Mouse (Mus musculus) kidney, embryonic 15.5 days (tissue): ENCODE measurements around the gene Plrg1. TPM values are rescaled to one million over a fixed set of nuclear protein-coding genes. Genes with fewer than 3 reads are reported as not detected.

Experiments
- ATAC-seq: fragments of 200-750 bp; cut with Nextera tagmentation; replicated peaks from 2 replicates; pipeline ENCODE4 v1.8.0; 2017; ENCODE audit warnings: moderate TSS enrichment; ENCODE audit not compliant: low FRiP score
- H3K27ac ChIP-seq: fragments of 300-500 bp; sonication (generic); 2 replicates; pipeline ENCODE4 v1.5.1; 2015; ENCODE audit warnings: mild to moderate bottlenecking, inconsistent platforms
- H3K27me3 ChIP-seq: fragments of 300-500 bp; sonication (generic); 2 replicates; pipeline ENCODE4 v1.6.1; 2015; ENCODE audit warnings: inconsistent platforms
- H3K36me3 ChIP-seq: fragments of 300-500 bp; sonication (generic); 2 replicates; pipeline ENCODE4 v1.6.1; 2015; ENCODE audit warnings: inconsistent platforms
- H3K4me1 ChIP-seq: fragments of 300-500 bp; sonication (generic); 2 replicates; pipeline ENCODE4 v1.6.1; 2015; ENCODE audit warnings: inconsistent platforms
- H3K4me2 ChIP-seq: fragments of 300-500 bp; sonication (generic); 2 replicates; pipeline ENCODE4 v1.6.1; 2015; ENCODE audit warnings: moderate library complexity, mild to moderate bottlenecking, inconsistent platforms
- H3K4me3 ChIP-seq: fragments of 300-500 bp; sonication (generic); replicated peaks from 2 replicates; pipeline ENCODE4 v1.5.1; 2015; ENCODE audit warnings: mild to moderate bottlenecking, inconsistent platforms
- H3K9ac ChIP-seq: fragments of 300-500 bp; sonication (generic); 2 replicates; pipeline ENCODE4 v1.6.1; 2015; ENCODE audit warnings: mild to moderate bottlenecking, inconsistent platforms
- H3K9me3 ChIP-seq: fragments of 300-500 bp; sonication (generic); replicated peaks from 2 replicates; pipeline ENCODE4 v1.6.1; 2016; ENCODE audit warnings: inconsistent platforms
- WGBS: fragments of 180-500 bp; shearing (Covaris S2); methylation state at CpG from one replicate; pipeline ENCODE4 v1.1.7; 2015; ENCODE audit warnings: mixed read lengths; 5-methylcytosine and 5-hydroxymethylcytosine counted together
- polyA plus RNA-seq: library from polyadenylated mRNA; unstranded; fragments of >200 nt; fragmentation: Nextera tagmentation; extraction: Ambion mirVana; gene quantifications from 2 replicates; pipeline ENCODE4 v1.2.1, GENCODE M21; 2015

Plrg1 gene
- polyA plus RNA-seq, 1 experiment from 2014 or later = 99.6 TPM

GRCm38 (mm10) chr3:83027546-83028251 lies 27.6 kb upstream of the Plrg1 start:
- WGBS = 90% methylated on average over 9 of the region's 9 CpGs
- Histone ChIP-seq H3K4me2 (no peak overlapping the region), H3K27me3 (no peaks in the 10 kb centered on the region), H3K36me3 (no peaks in the 10 kb centered on the region), H3K27ac (no peak overlapping the region), H3K9ac (no peak overlapping the region), H3K9me3 (no peaks in the 10 kb centered on the region), H3K4me1 (0 out of 2 replicates have a peak, but pooled peaks cover 2% of the 10 kb centered on the region), H3K4me3 (no peak overlapping the region)
- ATAC-seq = no peak

DNA sequence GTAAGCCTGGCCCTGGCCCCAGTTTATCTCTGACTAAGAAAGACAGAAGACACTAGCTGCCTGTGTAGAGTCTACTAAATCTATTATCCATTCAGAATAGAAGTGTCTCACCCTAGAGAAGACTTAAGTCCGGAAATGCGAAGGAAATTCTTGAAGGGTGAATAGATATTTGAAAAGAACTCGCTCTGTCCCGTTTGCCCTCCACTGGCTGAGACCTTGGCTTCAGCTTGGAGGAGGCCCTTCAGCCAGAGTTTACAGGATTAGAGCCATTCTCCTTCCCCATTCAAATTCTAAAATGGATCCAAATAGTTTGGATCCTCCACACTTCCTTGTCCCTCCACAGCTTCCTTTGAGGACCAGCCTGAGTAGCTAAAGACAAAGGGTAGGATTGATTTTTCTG lies 25.0 kb upstream of the Plrg1 start:
- 91% methylated on average over 4 of the region's 4 CpGs for WGBS

DNA sequence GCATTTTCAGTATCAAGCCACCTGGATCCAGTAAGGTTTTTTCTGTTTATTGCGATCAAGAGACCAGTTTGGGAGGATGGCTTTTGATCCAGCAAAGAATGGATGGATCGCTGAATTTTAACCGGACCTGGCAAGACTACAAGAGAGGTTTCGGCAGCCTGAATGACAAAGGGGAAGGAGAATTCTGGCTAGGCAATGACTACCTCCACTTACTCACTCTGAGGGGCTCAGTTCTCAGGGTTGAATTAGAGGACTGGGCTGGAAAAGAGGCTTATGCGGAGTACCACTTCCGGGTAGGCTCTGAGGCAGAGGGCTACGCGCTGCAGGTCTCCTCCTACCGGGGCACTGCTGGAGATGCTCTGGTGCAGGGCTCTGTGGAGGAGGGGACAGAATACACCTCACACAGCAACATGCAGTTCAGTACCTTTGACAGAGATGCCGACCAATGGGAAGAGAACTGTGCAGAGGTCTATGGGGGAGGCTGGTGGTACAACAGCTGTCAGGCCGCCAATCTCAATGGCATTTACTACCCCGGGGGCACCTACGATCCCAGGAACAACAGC lies 22.5 kb upstream of the Plrg1 start:
- Histone ChIP-seq H3K36me3 (no peaks in the 10 kb centered on the region), H3K9me3 (no peaks in the 10 kb centered on the region), H3K4me2 (peak overlapping the region; percentile 29), H3K27me3 (0 out of 2 replicates have a peak, but pooled peaks cover 7% of the 10 kb centered on the region), H3K27ac (no peak overlapping the region), H3K4me3 (no peak overlapping the region), H3K9ac (no peak overlapping the region), H3K4me1 (no peaks in the 10 kb centered on the region)
- ATAC-seq = no peak
- WGBS = 46% methylated on average over 13 of the region's 13 CpGs

More for the DNA sequence above, 25.0 kb upstream of the Plrg1 start:
- Histone ChIP-seq H3K4me3 (no peak overlapping the region), H3K36me3 (no peaks in the 10 kb centered on the region), H3K27ac (no peak overlapping the region), H3K9ac (no peak overlapping the region), H3K4me1 (0 out of 2 replicates have a peak, but pooled peaks cover 2% of the 10 kb centered on the region), H3K27me3 (0 out of 2 replicates have a peak, but pooled peaks cover 7% of the 10 kb centered on the region), H3K9me3 (no peaks in the 10 kb centered on the region), H3K4me2 (no peak overlapping the region)
- no peak for ATAC-seq

DNA sequence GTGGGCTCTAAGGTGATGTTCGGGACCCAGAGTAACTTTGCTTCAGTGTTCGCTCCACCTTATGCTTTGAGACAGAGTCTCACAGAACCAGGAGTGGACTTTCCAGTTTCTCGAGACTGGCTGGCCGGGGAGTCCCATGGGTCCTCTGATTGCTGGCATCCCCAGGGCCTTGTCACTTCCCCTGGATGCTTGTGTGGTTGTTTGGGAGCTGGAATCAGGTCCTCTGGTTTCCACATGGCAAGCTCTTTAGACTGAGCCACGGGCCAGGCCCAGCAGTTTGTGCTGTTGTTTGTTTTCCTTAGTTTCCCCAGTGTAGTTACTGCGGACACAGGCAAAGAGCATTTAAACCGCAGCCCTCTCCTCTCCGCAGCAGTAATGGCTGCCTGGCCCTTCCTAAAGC lies 21.5 kb upstream of the Plrg1 start:
- Histone ChIP-seq H3K27me3 (0 out of 2 replicates have a peak, but pooled peaks cover 7% of the 10 kb centered on the region), H3K36me3 (no peaks in the 10 kb centered on the region), H3K4me2 (no peak overlapping the region), H3K9me3 (no peaks in the 10 kb centered on the region), H3K4me1 (no peaks in the 10 kb centered on the region), H3K4me3 (no peak overlapping the region), H3K9ac (no peak overlapping the region), H3K27ac (no peak overlapping the region)
- 80% methylated on average over 8 of the region's 8 CpGs for WGBS
- no peak for ATAC-seq

DNA sequence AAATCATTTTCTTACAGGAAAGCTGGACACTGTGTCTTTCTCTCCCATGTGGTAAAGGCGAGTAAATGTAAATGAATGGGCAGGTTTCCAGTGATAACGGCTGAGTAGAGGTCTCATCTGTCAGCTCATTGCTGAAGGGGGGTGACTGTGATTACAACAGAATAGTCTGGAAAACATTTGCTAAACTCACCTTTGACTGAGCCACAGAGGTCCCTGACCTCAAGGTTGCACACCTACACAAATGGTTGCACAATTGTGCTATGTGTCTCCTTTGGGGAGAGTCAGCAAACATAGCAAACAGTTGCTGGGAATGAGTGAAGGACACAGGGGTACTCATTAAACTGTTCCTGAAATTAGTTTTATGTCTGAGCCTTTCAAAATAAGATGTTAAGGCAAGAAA lies 16.5 kb upstream of the Plrg1 start:
- no peak for ATAC-seq
- Histone ChIP-seq H3K27me3 (0 out of 2 replicates have a peak, but pooled peaks cover 2% of the 10 kb centered on the region), H3K4me2 (no peak overlapping the region), H3K27ac (no peak overlapping the region), H3K36me3 (no peaks in the 10 kb centered on the region), H3K9ac (no peak overlapping the region), H3K9me3 (no peaks in the 10 kb centered on the region), H3K4me1 (no peaks in the 10 kb centered on the region), H3K4me3 (no peak overlapping the region)
- 75% methylated on average over 2 of the region's 2 CpGs for WGBS

DNA sequence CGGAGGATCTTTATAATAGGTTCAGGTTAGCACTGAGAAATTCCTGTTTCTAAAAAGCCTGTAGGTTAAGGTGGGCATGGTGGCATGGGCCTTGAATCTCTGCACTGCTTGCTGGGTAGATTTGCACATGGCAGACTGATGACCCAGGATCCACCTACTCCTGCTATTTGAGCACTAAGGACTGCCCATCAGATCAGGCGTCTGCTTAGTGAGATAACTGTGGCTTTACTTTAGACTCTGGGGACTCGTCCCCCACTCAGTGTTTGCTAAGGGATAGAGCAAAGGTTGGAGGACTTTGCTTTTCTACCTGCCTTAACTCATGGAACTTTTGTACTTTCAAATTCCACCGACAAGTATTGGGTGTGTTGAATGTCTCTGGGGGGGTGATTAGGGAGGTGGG lies 15.7 kb upstream of the Plrg1 start:
- no peaks in the 10 kb centered on the region for H3K9me3 ChIP-seq
- H3K27me3 ChIP-seq = no peaks in the 10 kb centered on the region
- no peak for ATAC-seq
- H3K27ac ChIP-seq = no peak overlapping the region
- H3K36me3 ChIP-seq = no peaks in the 10 kb centered on the region
- no peaks in the 10 kb centered on the region for H3K4me1 ChIP-seq
- H3K4me2 ChIP-seq = no peak overlapping the region
- no peak overlapping the region for H3K9ac ChIP-seq
- no peak overlapping the region for H3K4me3 ChIP-seq
- 66% methylated on average over 4 of the region's 4 CpGs for WGBS

DNA sequence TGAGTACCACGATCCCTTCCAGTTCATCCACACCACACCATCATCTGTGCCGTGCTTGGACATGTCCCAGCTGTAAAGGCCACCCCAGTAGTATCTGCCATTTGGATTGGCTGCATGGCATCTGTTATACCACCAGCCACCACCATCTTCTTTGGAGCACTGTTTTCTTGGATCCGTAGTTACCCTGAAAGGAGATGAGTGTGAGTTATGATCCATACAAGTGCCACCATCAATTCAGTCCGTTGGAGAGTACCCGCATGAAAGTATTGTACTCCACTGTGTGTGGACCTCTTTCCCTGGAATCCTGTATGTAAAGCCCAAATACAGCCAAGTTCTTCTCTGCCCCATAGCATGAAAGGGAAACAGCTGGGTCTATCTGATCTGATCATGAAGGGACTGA lies 12.9 kb upstream of the Plrg1 start:
- Histone ChIP-seq H3K27me3 (peaks cover 3% of the 10 kb centered on the region; the same call in 1 of the 2 replicates), H3K9ac (no peak overlapping the region), H3K9me3 (no peaks in the 10 kb centered on the region), H3K4me1 (no peaks in the 10 kb centered on the region), H3K4me2 (no peak overlapping the region), H3K27ac (no peak overlapping the region), H3K4me3 (no peak overlapping the region), H3K36me3 (no peaks in the 10 kb centered on the region)
- WGBS = 85% methylated on average over 5 of the region's 5 CpGs
- ATAC-seq = no peak

DNA sequence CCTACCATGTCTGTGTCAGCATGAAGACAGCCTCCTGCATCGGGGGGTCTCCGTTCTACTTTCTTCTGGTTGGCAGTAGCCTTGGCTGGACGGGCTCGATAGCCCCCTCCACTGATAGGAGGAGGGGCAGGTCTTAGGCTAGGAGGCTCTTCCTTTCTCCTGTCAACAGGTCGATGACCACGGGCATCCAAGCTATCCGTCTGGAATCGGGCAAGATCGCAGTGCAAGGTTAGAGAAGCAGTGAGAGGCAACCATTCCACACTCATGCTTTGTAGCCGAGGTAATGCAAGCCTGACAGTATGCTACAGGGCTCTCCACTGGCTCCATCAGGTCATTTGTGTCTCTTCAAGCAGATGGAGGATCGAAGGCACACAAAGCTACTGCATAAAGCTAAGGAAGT lies 8.7 kb upstream of the Plrg1 start:
- H3K4me1 ChIP-seq = no peaks in the 10 kb centered on the region
- H3K27ac ChIP-seq = no peak overlapping the region
- H3K4me3 ChIP-seq = no peak overlapping the region
- WGBS = 85% methylated on average over 11 of the region's 11 CpGs
- H3K27me3 ChIP-seq = peaks cover 3% of the 10 kb centered on the region
- H3K4me2 ChIP-seq = no peak overlapping the region
- H3K9me3 ChIP-seq = no peaks in the 10 kb centered on the region
- no peak overlapping the region for H3K9ac ChIP-seq
- H3K36me3 ChIP-seq = no peaks in the 10 kb centered on the region
- ATAC-seq = no peak

- no peaks in the 10 kb centered on the region for H3K36me3 ChIP-seq
- H3K27me3 ChIP-seq = peaks cover 3% of the 10 kb centered on the region
- H3K4me2 ChIP-seq = no peak within 1 kb of the TSS
Measured at GRCm38 (mm10) chr3:83049680-83050079, 5.6 kb upstream of the Plrg1 start, which contains the start of gene Fgb. Gene Fgb, minus strand, starts transcription at chr3:83049863.

DNA sequence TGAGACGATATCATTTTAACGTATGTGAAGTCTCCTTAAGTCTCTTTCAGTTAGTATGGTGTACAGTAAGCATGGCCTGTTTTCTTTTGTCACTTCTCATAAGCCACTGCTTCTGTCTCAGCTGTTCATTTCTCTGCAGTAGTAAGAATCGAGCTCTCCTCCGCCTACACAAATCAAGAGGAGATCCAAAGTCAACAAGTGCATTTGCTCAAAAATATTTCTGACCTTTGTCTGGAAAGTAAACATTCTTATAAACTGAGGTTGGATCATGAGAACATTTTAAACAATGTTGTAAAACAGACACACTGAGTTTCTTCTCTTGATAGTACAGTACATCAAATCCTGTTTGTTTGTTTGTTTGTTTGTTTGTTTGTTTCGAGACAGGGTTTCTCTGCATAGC lies 4.7 kb upstream of the Plrg1 start:
- Histone ChIP-seq H3K9me3 (no peaks in the 10 kb centered on the region), H3K4me2 (no peak overlapping the region)
- 69% methylated on average over 5 of the region's 5 CpGs for WGBS

More at GRCm38 (mm10) chr3:83049680-83050079, 5.6 kb upstream of the Plrg1 start, which contains the start of gene Fgb:
- WGBS = 83% methylated on average over 8 of the region's 8 CpGs
- no peak within 1 kb of the TSS for H3K4me3 ChIP-seq
- H3K9ac ChIP-seq = no peak within 1 kb of the TSS
- H3K9me3 ChIP-seq = no peaks in the 10 kb centered on the region
- ATAC-seq = no peak
- H3K4me1 ChIP-seq = no peaks in the 10 kb centered on the region
- no peak within 1 kb of the TSS for H3K27ac ChIP-seq

DNA sequence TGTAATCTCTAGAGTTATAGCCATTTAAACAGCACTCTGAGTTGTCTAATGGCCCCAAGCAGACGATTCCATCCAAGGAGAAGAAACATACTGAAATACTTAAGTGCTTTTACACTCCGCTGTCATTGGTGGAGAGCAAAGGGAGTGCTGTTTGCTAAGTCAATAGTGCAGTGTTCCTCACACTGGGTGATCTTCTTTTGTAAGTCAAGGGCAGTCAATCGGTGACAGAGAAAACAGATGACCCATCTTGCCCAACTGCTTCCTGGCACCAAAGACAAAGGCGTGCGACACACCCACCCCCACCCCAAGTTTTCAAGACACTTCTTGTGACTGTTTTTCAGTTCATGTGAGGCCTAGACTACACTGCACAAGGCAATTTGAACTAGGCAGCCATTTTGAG lies 3.2 kb upstream of the Plrg1 start:
- no peaks in the 10 kb centered on the region; the same call in 1 of the 2 replicates for H3K27me3 ChIP-seq

More for the DNA sequence above, 4.7 kb upstream of the Plrg1 start:
- Histone ChIP-seq H3K36me3 (no peaks in the 10 kb centered on the region), H3K4me3 (no peak overlapping the region), H3K4me1 (no peaks in the 10 kb centered on the region), H3K27ac (no peak overlapping the region), H3K9ac (no peak overlapping the region), H3K27me3 (peaks cover 3% of the 10 kb centered on the region)
- no peak for ATAC-seq

GRCm38 (mm10) chr3:83053126-83053525 lies 2.2 kb upstream of the Plrg1 start:
- no peak overlapping the region for H3K27ac ChIP-seq
- WGBS = 91% methylated on average over 7 of the region's 7 CpGs

More for the DNA sequence above, 3.2 kb upstream of the Plrg1 start:
- no peak for ATAC-seq
- Histone ChIP-seq H3K4me3 (no peak overlapping the region), H3K27ac (no peak overlapping the region), H3K4me1 (peaks cover 12% of the 10 kb centered on the region), H3K4me2 (no peak overlapping the region), H3K9me3 (no peaks in the 10 kb centered on the region), H3K36me3 (peaks cover 4% of the 10 kb centered on the region), H3K9ac (no peak overlapping the region)
- 86% methylated on average over 5 of the region's 5 CpGs for WGBS

More at GRCm38 (mm10) chr3:83053126-83053525, 2.2 kb upstream of the Plrg1 start:
- Histone ChIP-seq H3K4me2 (no peak overlapping the region), H3K9ac (no peak overlapping the region), H3K4me1 (peaks cover 12% of the 10 kb centered on the region), H3K9me3 (no peaks in the 10 kb centered on the region), H3K4me3 (no peak overlapping the region), H3K36me3 (peaks cover 13% of the 10 kb centered on the region), H3K27me3 (no peaks in the 10 kb centered on the region; the same call in 1 of the 2 replicates)
- ATAC-seq = no peak
